Mouse (Mus musculus): ENCODE measurements around the gene Dnah2. TPM values are rescaled to one million over a fixed set of nuclear protein-coding genes. Genes with fewer than 3 reads are reported as not detected.
A peak's percentile ranks its signal among the peaks of the same experiment; 100 is the strongest.

The Dnah2 gene
- polyA plus RNA-seq, 1 experiment from 2014 or later, result 1.9 TPM

DNA sequence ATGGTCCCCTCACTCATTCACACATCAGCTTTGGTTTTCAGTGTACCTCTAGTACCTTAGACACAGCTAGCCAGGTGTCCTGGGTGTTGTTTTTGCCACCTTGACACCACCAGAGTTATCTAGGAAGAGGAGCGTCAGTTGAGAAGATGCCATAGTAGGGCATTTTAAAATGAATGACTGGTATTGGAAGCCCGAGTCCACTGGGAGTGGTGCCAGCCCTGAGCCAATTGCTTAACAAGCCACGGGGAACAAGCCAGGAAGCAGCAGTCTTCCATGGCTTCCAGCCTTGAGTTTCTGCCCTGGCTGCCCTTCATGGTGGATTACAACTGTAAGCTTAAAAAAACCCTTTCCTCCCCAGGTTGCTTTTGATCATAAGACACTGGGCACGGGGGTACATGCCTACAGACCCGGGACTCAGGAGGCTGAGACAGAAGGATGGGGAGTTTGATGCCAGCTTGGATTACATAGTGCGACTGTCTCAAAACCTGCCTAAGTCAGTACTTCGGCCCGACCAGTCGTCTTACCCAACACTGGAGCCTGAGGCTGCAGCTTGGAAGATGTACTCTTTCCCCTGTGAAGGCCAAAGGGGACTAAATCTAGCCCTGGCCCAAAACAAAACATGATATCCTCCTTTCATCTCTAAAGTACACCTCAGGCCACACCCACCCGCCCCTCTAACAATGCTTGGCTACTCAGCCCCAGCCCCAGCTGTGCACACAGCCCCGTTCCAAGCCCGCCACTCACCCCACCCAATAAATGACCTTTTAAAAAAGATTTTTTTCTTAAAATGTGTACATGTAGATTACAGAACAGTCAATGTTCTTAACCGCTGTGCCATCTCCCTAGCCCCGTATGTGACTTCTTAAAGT is 159.1 kb downstream of the Dnah2 start:
- ATAC-seq (ENCODE audit: low FRiP score, low read depth), result no peak
- peaks cover 9% of the 10 kb centered on the region for H3K4me1 ChIP-seq
- H3K27ac ChIP-seq (replicated peaks), result no peak overlapping the region
- H3K27me3 ChIP-seq, result no peaks in the 10 kb centered on the region
- 0 out of 2 replicates have a peak, but pooled peaks cover 2% of the 10 kb centered on the region for H3K36me3 ChIP-seq
- H3K4me3 ChIP-seq, result no peak overlapping the region
- no peak overlapping the region for H3K9ac ChIP-seq (replicated peaks)
- no peaks in the 10 kb centered on the region for H3K9me3 ChIP-seq
- no peak overlapping the region for H3K4me2 ChIP-seq (replicated peaks)
- WGBS, result 67% methylated on average over 14 of the region's 14 CpGs

DNA sequence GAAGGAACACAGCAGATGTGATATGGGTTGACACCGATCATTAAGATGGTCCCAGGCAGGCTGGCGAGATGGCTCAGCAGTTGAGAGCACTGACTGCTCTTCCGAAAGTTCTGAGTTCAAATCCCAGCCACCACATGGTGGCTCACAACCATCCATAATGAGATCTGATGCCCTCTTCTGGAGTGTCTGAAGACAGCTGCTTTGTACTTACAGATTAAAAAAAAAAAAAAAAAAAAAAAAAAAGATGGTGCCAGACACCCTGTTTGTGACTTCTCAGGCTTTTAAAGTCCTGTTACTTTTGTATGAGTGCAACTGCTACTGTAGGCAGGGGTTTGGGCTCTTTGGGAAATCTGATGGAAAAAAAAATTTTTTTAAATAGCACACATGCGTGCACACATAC is 160.2 kb downstream of the Dnah2 start:
- Histone ChIP-seq H3K9me3 (no peaks in the 10 kb centered on the region), H3K36me3 (0 out of 2 replicates have a peak, but pooled peaks cover 2% of the 10 kb centered on the region), H3K4me2 (replicated peaks) (no peak overlapping the region), H3K27me3 (no peaks in the 10 kb centered on the region), H3K27ac (replicated peaks) (no peak overlapping the region), H3K4me1 (peaks cover 4% of the 10 kb centered on the region; the same call in 1 of the 2 replicates), H3K9ac (replicated peaks) (no peak overlapping the region), H3K4me3 (no peak overlapping the region)
- no peak for ATAC-seq (ENCODE audit: low FRiP score, low read depth)
- WGBS, result 95% methylated on average over 4 of the region's 4 CpGs

DNA sequence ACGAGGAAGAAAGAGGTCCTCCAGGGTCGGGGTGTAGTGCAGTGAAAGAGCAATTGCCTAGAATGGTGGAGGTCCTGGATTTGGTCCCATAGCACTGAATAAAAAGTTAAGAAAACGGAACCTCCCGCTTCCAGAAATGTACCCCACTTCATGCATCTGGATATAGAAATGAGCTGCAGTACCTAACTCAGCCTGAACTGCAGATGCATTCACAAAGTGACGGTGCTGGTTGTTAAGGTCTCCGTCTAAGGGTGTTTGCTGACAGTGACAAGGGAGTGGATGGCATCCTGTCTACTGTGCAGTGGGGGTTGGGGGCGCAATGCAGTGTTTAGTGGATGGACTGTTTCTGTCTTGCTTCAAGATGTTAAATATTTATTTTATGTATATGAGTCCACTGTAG is 162.2 kb downstream of the Dnah2 start:
- no peak overlapping the region for H3K9ac ChIP-seq (replicated peaks)
- no peaks in the 10 kb centered on the region for H3K27me3 ChIP-seq
- no peak overlapping the region for H3K27ac ChIP-seq (replicated peaks)
- ATAC-seq (ENCODE audit: low FRiP score, low read depth), result no peak
- H3K36me3 ChIP-seq, result no peaks in the 10 kb centered on the region
- no peak overlapping the region for H3K4me3 ChIP-seq
- H3K4me2 ChIP-seq (replicated peaks), result no peak overlapping the region
- WGBS, result 81% methylated on average over 7 of the region's 7 CpGs
- H3K9me3 ChIP-seq, result no peaks in the 10 kb centered on the region
- H3K4me1 ChIP-seq, result peaks cover 4% of the 10 kb centered on the region; the same call in 1 of the 2 replicates

DNA sequence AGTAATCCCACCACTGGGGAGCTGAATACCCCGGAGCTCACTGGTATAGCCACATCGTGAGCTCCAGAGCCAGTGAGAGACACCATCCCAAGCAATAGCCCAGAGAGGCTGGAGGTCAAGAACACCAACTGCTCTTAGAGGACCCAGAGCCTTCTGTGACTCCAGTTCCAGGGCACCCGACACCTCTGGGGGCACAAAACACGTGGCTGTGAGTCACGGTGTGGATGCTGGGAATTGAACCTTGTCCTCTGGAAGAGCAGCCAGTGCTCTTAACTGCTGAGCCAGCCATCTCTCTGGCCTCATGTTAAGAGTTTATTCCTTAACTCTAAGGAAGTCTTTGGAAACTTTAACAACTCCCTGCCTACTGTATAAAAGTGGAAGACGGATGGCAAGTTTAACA is 163.9 kb downstream of the Dnah2 start:
- no peak overlapping the region for H3K4me2 ChIP-seq (replicated peaks)
- WGBS, result 82% methylated on average over 6 of the region's 6 CpGs
- peaks cover 2% of the 10 kb centered on the region; the same call in 1 of the 2 replicates for H3K4me1 ChIP-seq
- no peak overlapping the region for H3K9ac ChIP-seq (replicated peaks)
- ATAC-seq (ENCODE audit: low FRiP score, low read depth), result no peak
- H3K4me3 ChIP-seq, result no peak overlapping the region
- no peak overlapping the region for H3K27ac ChIP-seq (replicated peaks)
- H3K27me3 ChIP-seq, result no peaks in the 10 kb centered on the region
- no peaks in the 10 kb centered on the region for H3K9me3 ChIP-seq
- no peaks in the 10 kb centered on the region for H3K36me3 ChIP-seq

DNA sequence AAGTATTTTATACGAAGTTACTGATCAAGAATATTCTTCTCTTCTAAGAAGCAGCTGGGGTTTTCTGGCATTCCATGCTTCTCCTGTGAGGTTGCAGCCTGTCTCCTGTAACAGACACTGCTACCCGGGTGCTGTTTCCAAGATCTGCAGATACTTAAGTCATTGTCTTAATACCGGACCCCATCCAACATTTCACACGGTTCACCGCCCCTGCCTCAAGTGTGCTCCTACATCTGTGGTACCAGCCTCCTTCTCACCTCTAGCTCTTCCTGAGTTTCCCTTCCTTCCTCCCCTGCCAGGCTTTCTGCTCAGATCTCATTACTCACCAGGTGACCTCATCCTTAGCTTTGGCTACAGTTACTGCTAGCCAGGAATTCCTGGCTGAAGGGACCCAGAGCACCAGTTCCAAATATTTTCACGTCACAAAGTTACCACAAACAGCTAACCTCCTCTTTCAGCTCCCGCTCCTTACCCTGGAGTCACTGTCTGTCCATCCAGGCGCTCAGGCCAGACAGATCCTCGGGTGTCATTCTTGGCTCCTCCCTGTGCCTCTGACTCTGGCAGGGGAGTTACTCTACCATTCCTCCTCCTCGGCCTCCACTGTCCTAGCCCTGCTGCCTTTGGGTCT is 166.3 kb downstream of the Dnah2 start:
- Histone ChIP-seq H3K27me3 (no peaks in the 10 kb centered on the region), H3K4me3 (no peak overlapping the region), H3K9ac (replicated peaks) (no peak overlapping the region), H3K4me1 (no peaks in the 10 kb centered on the region), H3K27ac (replicated peaks) (no peak overlapping the region), H3K9me3 (no peaks in the 10 kb centered on the region), H3K4me2 (replicated peaks) (no peak overlapping the region), H3K36me3 (no peaks in the 10 kb centered on the region)
- ATAC-seq (ENCODE audit: low FRiP score, low read depth), result no peak
- WGBS, result 77% methylated on average over 10 of the region's 10 CpGs

DNA sequence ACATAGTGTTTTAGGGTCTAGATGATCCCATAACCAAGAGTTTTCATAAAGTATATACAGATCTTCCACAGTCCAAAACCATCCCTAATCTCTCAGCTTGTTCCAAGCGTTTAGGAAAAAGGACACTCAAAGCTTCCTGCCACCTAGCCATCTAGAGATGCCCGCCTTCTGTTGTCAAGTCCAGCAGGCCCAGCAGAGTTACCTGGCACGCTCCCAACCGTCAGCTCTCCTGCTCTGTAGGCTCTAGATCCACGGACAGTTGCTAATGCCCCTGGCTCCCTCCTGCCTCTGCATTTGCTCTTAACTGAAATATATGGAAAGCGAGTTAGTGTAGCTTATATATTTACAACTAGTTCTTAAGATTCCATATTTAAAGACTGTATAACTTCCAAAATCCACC is 167.6 kb downstream of the Dnah2 start:
- Histone ChIP-seq H3K9me3 (no peaks in the 10 kb centered on the region), H3K4me2 (replicated peaks) (no peak overlapping the region)
- 85% methylated on average over 6 of the region's 6 CpGs for WGBS

DNA sequence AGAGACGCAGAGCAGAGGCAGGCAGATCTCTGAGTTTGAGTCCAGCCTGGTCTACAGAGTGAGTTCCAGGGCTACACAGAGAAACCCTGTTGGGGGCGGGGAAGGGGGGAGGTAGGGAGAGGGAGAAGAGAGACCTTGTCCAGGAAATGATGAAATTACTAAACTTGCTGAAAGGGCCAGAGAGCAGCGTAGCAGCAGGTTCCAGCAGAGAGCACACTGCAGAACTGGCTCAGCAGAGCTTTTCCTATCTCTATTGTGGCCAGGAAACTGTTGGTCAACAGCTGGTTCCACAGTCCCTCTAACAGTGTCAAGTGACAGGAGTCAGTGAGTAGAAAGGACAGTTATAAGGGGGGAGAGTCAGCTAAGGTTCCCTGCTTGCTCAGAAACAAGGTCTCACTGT is 169.3 kb downstream of the Dnah2 start:
- H3K4me2 ChIP-seq (replicated peaks), result no peak overlapping the region
- no peak for ATAC-seq (ENCODE audit: low FRiP score, low read depth)
- no peaks in the 10 kb centered on the region for H3K27me3 ChIP-seq
- no peak overlapping the region for H3K27ac ChIP-seq (replicated peaks)
- no peaks in the 10 kb centered on the region for H3K4me1 ChIP-seq
- H3K9ac ChIP-seq (replicated peaks), result no peak overlapping the region
- H3K9me3 ChIP-seq, result no peaks in the 10 kb centered on the region
- 78% methylated on average over 3 of the region's 3 CpGs for WGBS
- 0 out of 2 replicates have a peak, but pooled peaks cover 4% of the 10 kb centered on the region for H3K36me3 ChIP-seq
- no peak overlapping the region for H3K4me3 ChIP-seq

More for the DNA sequence above, 167.6 kb downstream of the Dnah2 start:
- Histone ChIP-seq H3K27me3 (no peaks in the 10 kb centered on the region), H3K4me1 (no peaks in the 10 kb centered on the region), H3K9ac (replicated peaks) (no peak overlapping the region), H3K36me3 (0 out of 2 replicates have a peak, but pooled peaks cover under 1% of the 10 kb centered on the region), H3K4me3 (no peak overlapping the region), H3K27ac (replicated peaks) (no peak overlapping the region)
- ATAC-seq (ENCODE audit: low FRiP score, low read depth), result no peak

DNA sequence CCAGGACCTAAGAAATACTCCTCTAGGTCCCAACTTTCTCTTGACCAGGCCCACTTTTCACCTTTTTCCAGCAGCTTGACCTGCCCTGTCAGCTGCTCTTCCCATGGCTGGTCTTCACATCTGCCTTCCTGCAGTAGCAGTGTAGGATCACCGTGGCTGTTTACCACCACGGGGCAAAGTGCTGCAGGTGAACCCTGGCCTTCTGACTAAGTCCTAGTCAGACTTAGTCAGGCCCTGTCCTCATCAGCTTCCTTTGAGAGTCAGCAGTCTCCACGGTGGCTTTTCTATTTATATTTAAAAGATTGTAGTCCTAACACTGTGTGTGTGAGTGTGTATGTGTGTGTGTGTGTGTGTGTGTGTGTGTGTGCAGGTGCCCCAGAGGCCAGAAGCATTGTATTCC is 171.1 kb downstream of the Dnah2 start:
- H3K36me3 ChIP-seq, result peaks cover 10% of the 10 kb centered on the region
- H3K27ac ChIP-seq (replicated peaks), result no peak overlapping the region
- no peak for ATAC-seq (ENCODE audit: low FRiP score, low read depth)

DNA sequence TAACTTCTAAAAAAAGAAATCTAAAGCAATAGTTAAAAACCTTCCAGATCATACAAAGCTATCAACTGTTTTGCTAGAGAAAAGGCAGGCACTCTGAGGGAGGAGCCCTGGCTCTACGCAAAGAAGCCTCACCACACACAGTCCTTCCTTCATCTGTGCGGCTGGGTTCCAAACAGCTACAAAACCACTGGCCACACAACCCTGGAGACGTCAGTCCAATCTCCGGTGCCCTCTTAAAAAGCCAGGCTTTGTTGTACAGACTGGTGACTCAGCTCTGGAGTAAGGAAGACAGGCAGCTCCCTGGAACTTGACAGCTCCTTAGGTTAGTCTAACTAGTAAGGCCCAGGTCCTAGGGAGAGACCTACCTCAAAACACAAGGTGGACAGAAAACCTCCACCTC is 173.3 kb downstream of the Dnah2 start:
- Histone ChIP-seq H3K27me3 (no peaks in the 10 kb centered on the region), H3K4me1 (peaks cover 19% of the 10 kb centered on the region), H3K4me3 (no peak overlapping the region), H3K36me3 (peaks cover 19% of the 10 kb centered on the region), H3K4me2 (replicated peaks) (no peak overlapping the region), H3K9me3 (no peaks in the 10 kb centered on the region), H3K9ac (replicated peaks) (no peak overlapping the region), H3K27ac (replicated peaks) (no peak overlapping the region)
- WGBS, result 89% methylated on average over 4 of the region's 4 CpGs
- ATAC-seq (ENCODE audit: low FRiP score, low read depth), result no peak

More for the DNA sequence above, 171.1 kb downstream of the Dnah2 start:
- Histone ChIP-seq H3K27me3 (no peaks in the 10 kb centered on the region), H3K9ac (replicated peaks) (no peak overlapping the region), H3K4me2 (replicated peaks) (no peak overlapping the region), H3K9me3 (no peaks in the 10 kb centered on the region), H3K4me3 (no peak overlapping the region), H3K4me1 (no peaks in the 10 kb centered on the region)
- WGBS, result 82% methylated on average over 3 of the region's 3 CpGs

DNA sequence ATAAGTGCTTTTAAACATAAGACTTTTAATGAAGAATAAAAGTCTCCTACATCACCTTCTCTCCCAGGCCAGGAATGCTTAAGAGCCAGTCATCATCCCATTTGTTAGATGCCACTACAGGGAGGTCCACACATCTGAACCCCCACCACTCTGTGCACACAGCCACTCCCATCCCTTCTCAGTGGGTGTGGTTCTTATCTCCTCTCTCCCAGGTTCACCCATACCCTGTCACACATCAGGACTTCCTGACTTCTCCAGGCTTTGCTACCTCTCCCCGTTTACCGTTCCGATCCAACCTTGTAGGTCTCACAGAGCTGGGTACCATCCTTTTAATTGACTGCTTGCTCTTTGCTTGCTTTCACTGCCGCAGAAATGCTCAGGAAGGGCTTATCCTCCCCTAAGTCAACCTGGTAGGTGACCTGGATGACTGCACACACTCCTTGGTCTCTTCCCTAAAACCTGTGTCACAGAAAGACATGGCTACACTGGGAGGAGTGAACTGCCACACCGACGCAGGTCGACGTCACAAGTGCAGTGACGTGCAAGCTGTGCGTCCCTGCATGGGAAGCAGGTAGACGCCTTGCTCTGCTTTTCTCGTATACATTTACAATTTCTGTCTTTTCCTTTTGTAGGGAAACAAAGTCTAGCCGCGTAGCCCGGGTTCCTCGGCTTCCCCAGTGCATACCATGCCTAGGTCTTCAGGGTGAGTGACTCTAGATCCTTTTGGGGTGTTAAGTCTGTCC is 175.5 kb downstream of the Dnah2 start:
- Histone ChIP-seq H3K4me3 (no peak overlapping the region), H3K36me3 (peaks cover 19% of the 10 kb centered on the region)
- ATAC-seq (ENCODE audit: low FRiP score, low read depth), result no peak

DNA sequence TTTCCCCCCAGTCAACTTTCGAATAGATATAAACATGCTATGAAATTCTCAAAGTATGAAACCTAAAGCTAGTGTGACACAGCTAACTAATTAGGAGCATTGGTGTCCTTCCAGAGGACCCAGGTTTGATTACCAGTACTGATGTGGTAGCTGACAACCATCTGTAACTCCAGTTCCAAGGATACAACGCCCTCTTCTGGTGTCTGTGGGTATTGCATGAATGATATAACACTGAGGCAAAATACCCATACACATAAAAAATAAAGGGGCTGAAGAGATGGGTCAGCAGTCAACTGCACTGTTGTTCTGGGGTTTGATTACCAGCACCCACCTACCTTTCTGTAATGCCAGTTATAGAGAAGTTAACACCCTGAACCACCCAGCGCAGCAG is 176.1 kb downstream of the Dnah2 start:
- no peak for ATAC-seq (ENCODE audit: low FRiP score, low read depth)
- H3K9ac ChIP-seq (replicated peaks), result no peak overlapping the region
- peak overlapping the region; percentile 78; the same call in 1 of the 2 replicates for H3K27ac ChIP-seq (replicated peaks)
- H3K4me2 ChIP-seq (replicated peaks), result no peak overlapping the region
- 67% methylated on average over 3 of the region's 3 CpGs for WGBS
- no peaks in the 10 kb centered on the region for H3K27me3 ChIP-seq
- no peak overlapping the region for H3K4me3 ChIP-seq
- peaks cover 31% of the 10 kb centered on the region for H3K4me1 ChIP-seq
- no peaks in the 10 kb centered on the region for H3K9me3 ChIP-seq
- peaks cover 19% of the 10 kb centered on the region for H3K36me3 ChIP-seq

More for the DNA sequence above, 175.5 kb downstream of the Dnah2 start:
- Histone ChIP-seq H3K9me3 (no peaks in the 10 kb centered on the region), H3K27me3 (no peaks in the 10 kb centered on the region), H3K4me1 (peaks cover 26% of the 10 kb centered on the region), H3K4me2 (replicated peaks) (no peak overlapping the region), H3K27ac (replicated peaks) (no peak overlapping the region), H3K9ac (replicated peaks) (no peak overlapping the region)
- WGBS, result 90% methylated on average over 16 of the region's 16 CpGs

Measured in midbrain, embryonic 12.5 days (tissue).